Mouse (Mus musculus) lung, postnatal 36 days (tissue): ENCODE results near the gene Gm17677.

Experiments
- DNase-seq: peaks from one replicate; pipeline ENCODE4 v3.0.0; 2022; ENCODE audit warnings: mixed read lengths

Gm17677 gene

DNA sequence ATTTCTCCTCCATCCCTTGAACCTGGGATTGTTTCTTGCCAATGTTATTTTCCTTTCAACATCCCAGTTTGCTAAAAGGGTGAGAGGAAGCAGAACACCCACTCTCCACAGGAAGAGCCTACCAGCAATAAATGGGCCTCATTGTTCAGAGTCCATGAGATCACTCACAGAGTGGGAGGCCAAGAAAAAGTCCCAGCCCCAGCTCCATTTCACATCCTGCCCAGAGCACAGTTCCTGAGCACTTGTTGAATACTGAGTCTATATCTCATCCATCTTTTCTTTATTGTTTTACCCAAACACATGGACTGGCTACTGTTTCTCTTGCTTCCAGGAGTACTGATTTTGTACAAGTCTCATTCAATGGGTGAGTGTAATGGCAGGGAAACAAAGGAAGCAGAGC lies at the start of gene Gm17677:
Gm17677 (plus strand) TSS at position 301 of the 400 bp plus-strand sequence.
- no peak for DNase-seq

GRCm38 (mm10) chr9:35691924-35692323 lies 48.9 kb upstream of the Gm17677 start:
- DNase-seq = no peak

DNA sequence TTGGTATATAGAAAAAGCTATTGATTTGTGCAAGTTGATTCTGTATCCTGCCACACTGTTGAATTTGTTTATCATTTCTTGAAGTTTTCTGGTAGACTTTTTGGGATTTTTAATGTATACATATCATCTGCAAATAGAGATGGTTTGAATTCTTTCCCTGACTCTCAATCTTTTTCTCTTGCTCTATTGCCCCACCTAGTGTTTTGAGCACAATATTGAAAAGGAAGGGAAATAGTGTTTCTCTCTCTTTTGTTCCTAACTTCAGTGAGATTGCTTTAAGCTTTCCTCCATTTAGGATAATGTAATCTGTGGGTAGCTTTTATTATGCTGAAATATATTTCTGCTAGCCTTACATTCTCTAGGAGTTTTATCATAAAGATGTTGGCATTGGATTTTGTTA lies 33.6 kb upstream of the Gm17677 start:
- DNase-seq = no peak

DNA sequence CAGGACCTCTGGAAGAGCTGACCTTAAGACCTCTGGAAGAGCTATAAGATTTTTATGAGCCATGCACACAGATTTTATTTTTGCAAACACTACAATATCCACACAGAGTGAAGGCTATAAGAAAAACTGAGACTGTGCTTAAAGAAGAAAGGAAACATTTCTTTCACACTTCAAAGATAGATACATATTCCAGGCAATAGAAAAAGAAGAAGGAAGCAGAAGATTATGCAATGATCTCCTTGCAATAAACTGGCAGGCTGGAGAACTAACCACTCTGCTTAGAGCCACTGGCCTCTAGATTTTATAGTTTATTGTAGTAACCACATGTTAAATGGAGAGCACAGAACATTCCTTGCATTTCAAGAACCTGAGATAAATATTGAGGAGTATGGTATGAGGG lies 16.0 kb downstream of the Gm17677 start:
- DNase-seq = no peak

DNA sequence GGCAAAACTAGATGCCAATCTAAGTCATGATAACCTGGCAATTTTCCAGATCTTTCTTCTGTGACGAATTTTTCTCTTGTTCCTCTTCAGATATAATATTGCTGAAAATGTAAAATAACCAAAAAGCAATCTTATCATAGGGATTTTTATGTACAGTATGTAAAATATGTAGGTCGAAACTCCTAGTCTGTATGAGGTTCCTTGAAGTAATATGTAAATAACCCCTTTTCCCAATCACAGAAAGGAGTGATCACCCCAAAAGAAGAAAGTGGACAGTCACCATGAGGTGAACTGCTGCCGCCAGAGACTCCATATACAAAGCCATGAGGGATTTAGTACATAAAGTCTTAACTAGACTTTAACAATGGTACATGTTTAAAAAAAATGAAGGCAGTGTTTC lies 37.2 kb downstream of the Gm17677 start, which contains the start of gene Gm17727:
Gm17727 (minus strand) TSS at position 101 of the 400 bp plus-strand sequence.
- no peak for DNase-seq

GRCm38 (mm10) chr9:35790001-35790400 lies 49.2 kb downstream of the Gm17677 start, which contains the start of the genes Gm27235 and D730048I06Rik:
Gene Gm27235 (minus strand): TSS chr9:35790101.
Gene D730048I06Rik (minus strand): TSS chr9:35790112.
- DNase-seq = no peak
